Mouse (Mus musculus): ENCODE measurements around the gene Gm36028. TPM values are rescaled to one million over a fixed set of nuclear protein-coding genes. Genes with fewer than 3 reads are reported as not detected.

Gm36028 gene
- total RNA-seq, 2 experiments from 2014 or later = not detected

- TF ChIP-seq CTCF (conservative IDR thresholded peaks at IDR 0.05) = peak; percentile 69
- Histone ChIP-seq H3K27ac (peak overlapping the region; percentile 95), H3K4me3 (no peak overlapping the region)
- peak; percentile 44 to 84 for DNase-seq (ENCODE audit: low spot score in 2 of 2)
These were observed 46.5 kb downstream of the Gm36028 start for GRCm38 (mm10) chr16:37814383-37814971.

GRCm38 (mm10) chr16:37813691-37814382, 47.1 kb downstream of the Gm36028 start:
- no peak for DNase-seq (ENCODE audit: low spot score in 2 of 2)
- TF ChIP-seq CTCF (conservative IDR thresholded peaks at IDR 0.05) = no peak
- Histone ChIP-seq H3K27ac (peak overlapping the region; percentile 95), H3K4me3 (no peak overlapping the region)

GRCm38 (mm10) chr16:37812474-37812886, 48.5 kb downstream of the Gm36028 start:
- peak; percentile 50 to 79 for DNase-seq (ENCODE audit: low spot score in 2 of 2)
- Histone ChIP-seq H3K27ac (peak overlapping the region; percentile 95), H3K4me3 (no peak overlapping the region; the same call in 1 of the 2 replicates)
- peak; percentile 77 for TF ChIP-seq CTCF (conservative IDR thresholded peaks at IDR 0.05)

DNA sequence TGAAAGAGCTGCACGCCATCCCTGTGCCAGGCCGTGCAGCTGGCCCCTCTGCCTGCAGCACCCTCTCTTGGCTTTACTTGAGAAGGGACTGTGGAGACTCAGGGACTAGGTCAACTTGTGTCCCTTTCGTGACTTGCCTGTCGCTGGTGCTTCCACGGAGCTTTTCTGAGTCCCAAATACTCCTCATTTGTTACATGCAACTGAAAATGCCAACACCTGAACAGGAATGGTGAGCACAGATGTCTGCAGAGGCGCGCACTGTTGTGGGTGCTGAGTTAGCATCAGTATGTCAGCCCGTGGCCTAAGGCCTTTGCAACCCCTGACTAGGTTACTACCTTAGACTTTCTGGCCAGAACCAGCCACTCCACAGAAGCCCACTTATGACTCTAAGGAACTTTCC, 49.1 kb downstream of the Gm36028 start:
- H3K4me3 ChIP-seq = no peak overlapping the region; the same call in 1 of the 2 replicates

GRCm38 (mm10) chr16:37809623-37809992, 51.3 kb downstream of the Gm36028 start:
- DNase-seq (ENCODE audit: low spot score in 2 of 2) = peak in 1 of 2 experiments; percentile 28

More for the DNA sequence above, 49.1 kb downstream of the Gm36028 start:
- H3K27ac ChIP-seq = peak overlapping the region; percentile 95
- no peak for DNase-seq (ENCODE audit: low spot score in 2 of 2)
- TF ChIP-seq CTCF (conservative IDR thresholded peaks at IDR 0.05) = no peak

GRCm38 (mm10) chr16:37808866-37809622, 51.9 kb downstream of the Gm36028 start:
- DNase-seq (ENCODE audit: low spot score in 2 of 2) = no peak
- TF ChIP-seq CTCF (conservative IDR thresholded peaks at IDR 0.05) = no peak
- H3K4me3 ChIP-seq = no peak overlapping the region
- peak overlapping the region; percentile 80 for H3K27ac ChIP-seq

More at GRCm38 (mm10) chr16:37809623-37809992, 51.3 kb downstream of the Gm36028 start:
- Histone ChIP-seq H3K27ac (peak overlapping the region; percentile 80), H3K4me3 (no peak overlapping the region)
- no peak for TF ChIP-seq CTCF (conservative IDR thresholded peaks at IDR 0.05)

DNA sequence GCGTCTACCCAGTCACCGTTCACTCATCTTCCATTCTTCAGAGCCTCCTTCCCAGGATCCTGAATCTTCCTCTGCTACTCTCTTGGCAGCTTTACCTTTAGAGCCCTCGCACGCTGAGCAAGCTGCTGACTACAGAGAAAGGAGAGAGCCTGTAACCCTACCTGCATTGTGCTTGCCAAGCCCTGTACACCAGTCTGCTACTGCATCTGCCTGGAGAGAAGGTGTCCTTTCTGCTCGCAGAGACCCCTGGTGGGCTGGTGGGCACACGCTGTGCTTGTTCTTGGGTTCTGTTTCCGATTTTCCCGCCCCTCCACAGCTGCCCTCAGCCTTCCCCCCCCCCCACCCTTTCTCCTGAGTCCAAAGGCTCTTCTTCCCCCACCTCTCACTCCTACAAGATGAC, 53.7 kb downstream of the Gm36028 start:
- TF ChIP-seq CTCF (conservative IDR thresholded peaks at IDR 0.05) = no peak
- DNase-seq (ENCODE audit: low spot score in 2 of 2) = no peak
- no peak overlapping the region for H3K4me3 ChIP-seq

DNA sequence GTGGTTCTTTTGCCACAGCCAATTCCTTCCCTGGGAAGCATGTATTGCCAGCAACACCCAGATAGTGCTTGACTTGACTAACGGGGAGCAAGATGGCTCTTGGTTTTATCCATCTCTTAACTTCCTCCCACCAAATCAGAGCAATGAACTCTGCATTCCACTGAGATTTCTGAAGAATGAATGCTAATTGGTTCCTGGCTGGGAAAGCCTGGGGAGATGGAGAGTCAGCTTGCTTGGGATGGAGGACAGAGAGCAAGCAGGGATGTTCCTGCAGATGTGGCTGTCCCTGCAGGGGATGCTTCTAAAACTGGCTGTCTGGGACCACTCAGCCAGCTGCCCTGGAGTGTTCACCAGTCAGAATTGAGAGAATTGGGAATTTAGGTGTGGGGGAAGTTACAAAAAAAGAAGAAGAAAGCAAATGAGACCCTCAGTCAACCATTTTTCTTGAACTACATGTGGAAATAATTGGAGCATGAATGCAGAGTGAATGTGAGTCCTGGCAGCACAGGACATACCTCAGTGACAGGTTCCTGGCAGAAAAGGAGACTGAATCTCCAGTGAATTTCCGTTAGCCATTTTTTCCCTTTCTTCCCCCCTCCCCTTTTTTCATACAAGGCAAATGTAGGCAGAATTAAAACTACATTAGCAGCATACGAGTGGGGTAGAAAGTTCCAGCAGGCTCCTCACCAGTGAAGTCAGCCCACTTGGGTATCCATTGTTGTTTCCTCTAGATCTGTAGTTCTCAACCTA, 55.0 kb downstream of the Gm36028 start:
- Histone ChIP-seq H3K27ac (no peak overlapping the region), H3K4me3 (no peak overlapping the region)
- no peak for TF ChIP-seq CTCF (conservative IDR thresholded peaks at IDR 0.05)
- no peak for DNase-seq (ENCODE audit: low spot score in 2 of 2)

More for the DNA sequence above, 53.7 kb downstream of the Gm36028 start:
- H3K27ac ChIP-seq = no peak overlapping the region

DNA sequence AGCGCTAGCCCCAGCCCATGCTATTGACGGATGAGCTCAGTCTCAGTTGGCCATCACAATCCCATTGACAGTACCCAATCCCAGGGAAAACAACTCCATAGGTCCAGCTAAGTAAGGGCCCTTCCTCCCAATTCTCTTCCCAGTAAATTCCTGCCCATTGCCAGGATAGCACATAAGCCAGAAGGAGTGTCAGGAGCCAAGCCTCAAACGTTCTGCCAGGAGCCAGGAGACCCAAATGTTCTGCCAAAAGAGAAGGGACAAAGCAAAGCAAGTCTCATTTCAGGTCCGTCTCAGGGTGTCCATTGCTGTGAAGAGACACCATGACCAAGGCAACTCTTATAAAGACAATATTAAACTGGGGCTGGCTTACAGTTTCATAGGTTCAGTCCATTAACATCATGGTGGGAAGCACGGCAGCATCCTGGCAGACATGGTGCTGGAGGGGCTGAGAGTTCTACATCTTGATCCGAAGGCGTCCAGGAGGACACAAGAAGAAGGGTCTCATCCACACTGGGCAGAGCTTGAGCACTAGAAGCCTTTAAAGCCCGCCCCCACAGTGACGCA, 57.5 kb downstream of the Gm36028 start:
- no peak overlapping the region for H3K4me3 ChIP-seq
- no peak for TF ChIP-seq CTCF (conservative IDR thresholded peaks at IDR 0.05)
- DNase-seq (ENCODE audit: low spot score in 2 of 2) = no peak
- peak overlapping the region; percentile 39; the same call in 1 of the 2 replicates for H3K27ac ChIP-seq

GRCm38 (mm10) chr16:37802686-37803295, 58.2 kb downstream of the Gm36028 start:
- H3K27ac ChIP-seq = peak overlapping the region; percentile 39; the same call in 1 of the 2 replicates
- no peak for TF ChIP-seq CTCF (conservative IDR thresholded peaks at IDR 0.05)
- no peak overlapping the region for H3K4me3 ChIP-seq
- DNase-seq (ENCODE audit: low spot score in 2 of 2) = peak in 1 of 2 experiments; percentile 25

DNA sequence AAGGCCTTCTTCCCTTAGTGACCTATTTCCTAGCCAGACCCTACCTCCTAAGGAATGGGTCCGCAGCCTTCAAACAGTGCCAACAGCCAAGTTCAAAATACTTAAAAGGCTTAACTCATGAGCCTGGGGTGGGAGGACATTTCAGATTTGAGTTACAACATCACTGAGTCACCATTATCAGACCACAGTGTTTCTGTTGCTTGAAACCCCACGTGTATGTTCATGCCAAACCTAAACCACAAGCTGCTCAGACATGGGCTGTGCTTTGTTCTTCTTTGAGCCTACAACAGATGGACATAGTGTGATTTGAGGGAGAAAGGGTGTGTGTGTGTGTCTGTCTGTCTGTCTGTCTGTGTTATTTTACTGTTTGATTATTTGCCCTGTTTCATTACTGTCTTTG, 59.8 kb downstream of the Gm36028 start:
- Histone ChIP-seq H3K27ac (peak overlapping the region; percentile 58; the same call in 1 of the 2 replicates), H3K4me3 (no peak overlapping the region)
- TF ChIP-seq CTCF (conservative IDR thresholded peaks at IDR 0.05) = no peak
- no peak for DNase-seq (ENCODE audit: low spot score in 2 of 2)

Other genes with a start within 250 kb of the Gm36028 start
- gene Ndufb4, start 206.7 kb downstream of the Gm36028 start, total RNA-seq (2021) = 10 to 100 TPM; 83.1 to 94.7 TPM
- gene Fstl1, start 84.3 kb downstream of the Gm36028 start, total RNA-seq (2021) = 10 to 100 TPM; 34.5 to 41.8 TPM
- gene Lrrc58, start 7.2 kb upstream of the Gm36028 start, total RNA-seq (2021) = 100 to 1,000 TPM in 1 of 2 experiments, 10 to 100 TPM in 1; 97.2 to 102 TPM
- under 1 TPM; 0.74 to 0.81 TPM for gene Gpr156, start 55.4 kb upstream of the Gm36028 start, total RNA-seq (2021)
- 100 to 1,000 TPM; 152 to 153 TPM for gene Gsk3b, start 227.9 kb upstream of the Gm36028 start, total RNA-seq (2021)